Mouse (Mus musculus) limb, embryonic 11.5 days (tissue): ENCODE data around the gene Eif5. TPM values are rescaled to one million over a fixed set of nuclear protein-coding genes. Genes with fewer than 3 reads are reported as not detected.

Experiments used
- ATAC-seq: fragments of 200-750 bp; cut with Nextera tagmentation; 2 replicates; pipeline ENCODE4 v1.8.0; 2017; ENCODE audit warnings: low read depth; ENCODE audit not compliant: insufficient number of reproducible peaks, low FRiP score, low TSS enrichment
- DNase-seq: peaks from one replicate; pipeline ENCODE4 v3.0.0-alpha.2; 2015; ENCODE audit warnings: low spot score
- H3K27ac ChIP-seq: fragments of 300-500 bp; sonication (generic); replicated peaks from 2 replicates; pipeline ENCODE4 v1.5.1; 2014; ENCODE audit warnings: low read depth, mild to moderate bottlenecking, low read length
- H3K27me3 ChIP-seq: fragments of 300-500 bp; sonication (generic); 2 replicates; pipeline ENCODE4 v1.6.1; 2014; ENCODE audit warnings: mild to moderate bottlenecking, low read length, mixed read lengths; ENCODE audit not compliant: control insufficient read depth, insufficient read depth
- H3K36me3 ChIP-seq: fragments of 300-500 bp; sonication (generic); 2 replicates; pipeline ENCODE4 v1.6.1; 2014; ENCODE audit warnings: mild to moderate bottlenecking, low read length, moderate library complexity, mixed read lengths; ENCODE audit not compliant: control insufficient read depth, insufficient read depth
- H3K4me1 ChIP-seq: fragments of 300-500 bp; sonication (generic); 2 replicates; pipeline ENCODE4 v1.6.1; 2014; ENCODE audit warnings: low read length, mixed read lengths; ENCODE audit not compliant: control insufficient read depth, insufficient read depth
- H3K4me2 ChIP-seq: fragments of 300-500 bp; sonication (generic); 2 replicates; pipeline ENCODE4 v1.6.1; 2014; ENCODE audit warnings: low read depth, mild to moderate bottlenecking, moderate library complexity; ENCODE audit not compliant: severe bottlenecking
- H3K4me3 ChIP-seq: fragments of 300-500 bp; sonication (generic); 2 replicates; pipeline ENCODE4 v1.5.1; 2014; ENCODE audit warnings: low read depth, low read length
- H3K9ac ChIP-seq: fragments of 300-500 bp; sonication (generic); 2 replicates; pipeline ENCODE4 v1.6.1; 2014; ENCODE audit warnings: mild to moderate bottlenecking, low read length
- H3K9me3 ChIP-seq: fragments of 300-500 bp; sonication (generic); 2 replicates; pipeline ENCODE4 v1.6.1; 2016; ENCODE audit warnings: low read length; ENCODE audit not compliant: control insufficient read depth
- WGBS: fragments of 180-500 bp; shearing (Covaris S2); extraction: QIAGEN DNeasy Blood & Tissue Kit; methylation state at CpG from one replicate; pipeline ENCODE4 v1.1.7; 2014; 5-methylcytosine and 5-hydroxymethylcytosine counted together
- polyA plus RNA-seq: library from polyadenylated mRNA; unstranded; fragments of >200 nt; fragmentation: Nextera tagmentation; extraction: Ambion mirVana; gene quantifications from 2 replicates; pipeline ENCODE4 v1.2.1, GENCODE M21; 2014

Eif5 gene
- polyA plus RNA-seq, result 666 and 690 TPM in 2 replicates

GRCm38 (mm10) chr12:111537796-111538291 lies at the start of gene Eif5:
TSS of gene Eif5 (plus strand) at chr12:111538016.
- no peaks in the 10 kb centered on the region for H3K9me3 ChIP-seq
- H3K9ac ChIP-seq, result peak within 1 kb of the TSS; percentile 98
- peak within 1 kb of the TSS; percentile 85 for H3K4me2 ChIP-seq
- H3K27me3 ChIP-seq, result no peaks in the 10 kb centered on the region
- H3K4me1 ChIP-seq, result peaks cover 5% of the 10 kb centered on the region; the same call in 1 of the 2 replicates
- under 1% methylated on average over 43 of the region's 47 CpGs for WGBS
- peak within 1 kb of the TSS; percentile 97 for H3K4me3 ChIP-seq
- peak; percentile 98 for ATAC-seq
- H3K27ac ChIP-seq, result peak within 1 kb of the TSS; percentile 92
- H3K36me3 ChIP-seq, result peaks cover 17% of the 10 kb centered on the region
- DNase-seq, result peak; percentile 100

DNA sequence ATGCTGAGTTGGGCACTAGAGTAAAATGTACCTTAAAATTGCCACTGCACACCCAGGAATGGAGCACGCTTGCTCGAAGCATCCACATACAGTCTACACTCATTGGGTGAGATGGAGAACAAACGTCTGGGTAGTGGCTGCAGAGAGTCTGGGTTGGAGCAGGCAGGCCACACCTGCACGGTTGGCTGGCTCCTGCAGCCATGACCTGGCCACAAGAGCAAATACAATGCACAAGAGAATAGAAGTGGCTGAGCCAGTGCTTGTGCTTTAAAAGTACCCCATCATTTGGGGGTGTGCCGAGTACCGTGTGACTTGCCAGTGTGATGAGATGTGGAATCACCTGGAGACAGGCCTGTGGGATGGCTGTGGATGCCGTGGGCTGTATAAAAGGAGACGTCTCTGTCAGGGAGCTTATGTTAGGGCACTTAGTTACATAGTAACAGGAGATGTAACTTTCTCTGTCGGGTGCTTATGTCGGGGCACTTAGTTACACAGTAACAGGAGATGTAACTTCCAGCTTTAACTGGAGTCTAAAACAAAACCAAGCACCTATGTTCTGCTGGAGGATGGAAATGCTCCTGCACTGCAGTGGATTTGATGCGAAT lies 48.5 kb upstream of the Eif5 start:
- Histone ChIP-seq H3K4me2 (no peak overlapping the region), H3K27me3 (peaks cover 17% of the 10 kb centered on the region), H3K36me3 (no peaks in the 10 kb centered on the region), H3K9me3 (no peaks in the 10 kb centered on the region), H3K27ac (no peak overlapping the region), H3K4me1 (peaks cover 9% of the 10 kb centered on the region; the same call in 1 of the 2 replicates), H3K4me3 (no peak overlapping the region), H3K9ac (no peak overlapping the region)
- DNase-seq (no peak), ATAC-seq (no peak)
- 85% methylated on average over 11 of the region's 11 CpGs for WGBS

DNA sequence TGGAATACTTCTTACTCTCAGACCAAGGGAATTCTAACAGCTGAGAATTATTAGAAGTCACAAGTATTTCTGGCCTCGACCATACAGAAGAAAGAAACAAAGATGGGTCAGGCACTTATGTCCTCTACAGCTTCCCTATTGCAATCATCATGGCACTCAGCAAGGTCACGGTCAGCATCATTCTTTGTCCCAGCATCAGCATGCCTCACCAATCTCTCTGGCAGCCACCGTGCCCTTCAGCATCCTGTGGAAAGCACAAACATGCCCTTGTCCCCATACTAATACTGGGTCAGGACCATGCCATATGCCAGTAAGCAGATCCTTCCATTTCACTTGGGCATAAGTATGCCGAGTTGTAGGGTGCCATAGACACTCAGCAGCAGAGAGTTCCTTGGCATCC lies 42.9 kb upstream of the Eif5 start:
- no peak for DNase-seq
- no peak overlapping the region for H3K9ac ChIP-seq
- H3K9me3 ChIP-seq, result no peaks in the 10 kb centered on the region
- ATAC-seq, result no peak
- no peak overlapping the region for H3K27ac ChIP-seq
- H3K4me2 ChIP-seq, result no peak overlapping the region
- 77% methylated on average over 4 of the region's 4 CpGs for WGBS
- H3K36me3 ChIP-seq, result no peaks in the 10 kb centered on the region
- no peaks in the 10 kb centered on the region for H3K27me3 ChIP-seq
- H3K4me1 ChIP-seq, result no peaks in the 10 kb centered on the region
- H3K4me3 ChIP-seq, result no peak overlapping the region

DNA sequence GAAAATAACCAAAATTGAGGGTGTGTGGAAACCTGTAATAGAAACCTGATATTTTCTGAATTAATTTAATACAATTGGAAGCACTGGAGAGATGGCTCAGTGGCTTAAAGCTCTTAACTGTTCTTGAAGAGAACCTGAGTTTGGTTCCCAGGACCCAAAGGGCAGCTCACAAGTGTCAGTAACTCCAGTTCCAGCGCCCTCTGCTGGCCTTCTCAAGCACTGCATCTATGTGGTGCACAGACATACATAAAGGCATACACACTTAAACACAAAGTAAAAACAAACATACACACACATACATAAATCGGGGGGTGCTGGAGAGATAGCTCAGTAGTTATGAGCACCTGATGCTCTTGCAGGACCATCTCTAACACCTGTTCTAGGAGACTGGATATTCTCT lies 40.7 kb upstream of the Eif5 start:
- WGBS, result 47% methylated on average over 2 of the region's 2 CpGs
- no peaks in the 10 kb centered on the region for H3K9me3 ChIP-seq
- H3K27ac ChIP-seq, result no peak overlapping the region
- no peaks in the 10 kb centered on the region for H3K27me3 ChIP-seq
- H3K9ac ChIP-seq, result no peak overlapping the region
- peak; percentile 42 for DNase-seq
- H3K4me1 ChIP-seq, result no peaks in the 10 kb centered on the region
- H3K4me2 ChIP-seq, result no peak overlapping the region
- H3K36me3 ChIP-seq, result no peaks in the 10 kb centered on the region
- no peak overlapping the region for H3K4me3 ChIP-seq
- no peak for ATAC-seq

DNA sequence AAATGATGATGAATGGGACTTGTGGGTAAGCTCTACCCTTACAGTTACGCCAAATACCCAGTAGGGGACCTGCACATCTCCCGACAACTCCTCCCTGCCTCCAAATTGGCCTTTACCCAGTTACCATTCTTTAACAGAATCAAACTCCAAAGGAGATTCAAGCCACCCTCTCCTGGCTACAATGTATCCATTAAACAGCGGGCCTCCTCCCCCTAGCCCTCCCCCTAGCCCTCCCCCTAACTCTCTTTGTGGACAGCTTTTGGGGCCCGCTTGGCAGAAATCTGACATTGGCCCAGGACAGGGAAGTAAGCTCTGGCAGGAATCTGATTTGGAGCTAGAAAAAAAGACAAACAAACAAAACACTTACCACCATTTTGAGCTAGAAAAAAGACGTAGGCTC lies 38.2 kb upstream of the Eif5 start:
- no peak overlapping the region for H3K4me3 ChIP-seq
- DNase-seq, result no peak

GRCm38 (mm10) chr12:111500725-111501124 lies 37.1 kb upstream of the Eif5 start:
- 35% methylated on average over 5 of the region's 5 CpGs for WGBS
- ATAC-seq, result 0 out of 2 replicates have a peak, but pooled peaks have one; percentile 31
- Histone ChIP-seq H3K27ac (no peak overlapping the region), H3K36me3 (no peaks in the 10 kb centered on the region), H3K4me2 (no peak overlapping the region), H3K9ac (no peak overlapping the region), H3K27me3 (no peaks in the 10 kb centered on the region), H3K4me1 (no peaks in the 10 kb centered on the region), H3K4me3 (no peak overlapping the region), H3K9me3 (no peaks in the 10 kb centered on the region)
- DNase-seq, result no peak

More for the DNA sequence above, 38.2 kb upstream of the Eif5 start:
- Histone ChIP-seq H3K4me1 (no peaks in the 10 kb centered on the region), H3K27me3 (no peaks in the 10 kb centered on the region), H3K4me2 (no peak overlapping the region), H3K9ac (no peak overlapping the region), H3K36me3 (no peaks in the 10 kb centered on the region), H3K27ac (no peak overlapping the region), H3K9me3 (no peaks in the 10 kb centered on the region)
- ATAC-seq, result no peak
- WGBS, result 61% methylated on average over 5 of the region's 5 CpGs

- WGBS, result 77% methylated on average over 12 of the region's 12 CpGs
- Histone ChIP-seq H3K4me2 (no peak overlapping the region), H3K4me1 (no peaks in the 10 kb centered on the region), H3K9ac (no peak overlapping the region), H3K9me3 (no peaks in the 10 kb centered on the region), H3K4me3 (no peak overlapping the region), H3K36me3 (no peaks in the 10 kb centered on the region), H3K27me3 (no peaks in the 10 kb centered on the region), H3K27ac (no peak overlapping the region)
- no peak for ATAC-seq
- no peak for DNase-seq
Observed at GRCm38 (mm10) chr12:111503063-111503567, 34.7 kb upstream of the Eif5 start.

GRCm38 (mm10) chr12:111503571-111503970 lies 34.2 kb upstream of the Eif5 start:
- no peaks in the 10 kb centered on the region for H3K27me3 ChIP-seq
- no peaks in the 10 kb centered on the region for H3K4me1 ChIP-seq
- no peak for DNase-seq
- no peak for ATAC-seq
- H3K9me3 ChIP-seq, result no peaks in the 10 kb centered on the region
- no peak overlapping the region for H3K9ac ChIP-seq
- no peak overlapping the region for H3K4me2 ChIP-seq
- H3K36me3 ChIP-seq, result no peaks in the 10 kb centered on the region
- H3K27ac ChIP-seq, result no peak overlapping the region
- no peak overlapping the region for H3K4me3 ChIP-seq
- WGBS, result 66% methylated on average over 5 of the region's 5 CpGs
